Mouse (Mus musculus) left cerebral cortex, postnatal 25 days (tissue): ENCODE measurements around the gene Otp. TPM values are rescaled to one million over a fixed set of nuclear protein-coding genes. Genes with fewer than 3 reads are reported as not detected.

Experiments used
- DNase-seq, 2 experiments: peaks; one replicate each; pipeline ENCODE4 v3.0.0; 2022; ENCODE audit warnings: low spot score in 2 of 2, mixed read lengths in 1 of 2
- intact Hi-C: fragments of 180-260 bp; cut with DNase I; formaldehyde crosslinking; loops from one replicate; pipeline ENCODE4 v1.15.1; 2025
- total RNA-seq, 2 experiments: library from RNA; stranded (reverse); gene quantifications; 2 replicates each; pipeline ENCODE4 v1.2.3; 2021

The Otp gene
- total RNA-seq: under 1 TPM; 0.48 to 0.78 TPM

DNA sequence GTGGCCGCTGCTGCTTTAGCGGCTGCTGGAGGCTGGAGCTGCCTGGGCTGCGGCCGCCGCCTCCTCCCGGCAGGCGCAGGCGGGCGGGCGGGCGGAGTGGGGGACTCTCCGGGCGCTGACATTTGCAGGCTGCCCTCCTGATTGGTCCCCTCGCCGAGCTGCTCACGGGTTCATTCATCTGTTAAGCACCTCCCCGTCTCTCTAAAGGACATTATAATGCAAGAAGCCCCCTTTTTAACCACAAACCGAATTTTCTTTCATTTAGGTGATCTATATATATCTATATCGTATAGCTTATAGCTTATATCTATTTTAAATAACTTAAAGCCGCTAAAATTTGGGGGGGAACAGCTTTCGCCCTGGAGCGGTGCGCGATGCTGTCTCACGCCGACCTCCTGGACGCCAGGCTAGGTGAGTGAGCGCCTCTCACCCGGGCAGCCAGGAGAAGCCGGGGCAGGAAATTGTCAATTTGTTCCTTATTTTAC, at the start of gene Otp:
Gene Otp, plus strand, starts transcription at position 207 of the 485 bp plus-strand sequence.
- no peak for DNase-seq
- intact Hi-C loops: no loop called here

DNA sequence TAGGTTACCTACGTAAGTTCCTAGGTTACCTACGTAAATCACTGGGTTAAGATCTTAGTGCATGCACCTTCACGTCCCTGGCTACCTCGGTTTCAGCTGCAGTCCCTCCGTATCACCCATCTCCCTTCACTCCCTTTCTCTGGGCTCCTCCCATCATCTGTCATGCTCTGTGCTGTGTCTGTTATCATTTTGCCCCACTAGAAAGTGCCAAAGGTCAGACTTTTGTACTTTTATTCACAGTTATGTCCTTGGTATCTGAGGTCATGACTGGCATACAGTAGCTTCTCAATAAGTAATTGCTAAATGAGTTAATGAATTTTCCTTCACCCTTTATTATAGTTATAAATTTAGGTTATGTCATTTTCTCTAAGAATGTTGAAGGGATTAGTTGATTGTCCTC, 49.0 kb upstream of the Otp start:
- DNase-seq: no peak
- intact Hi-C loops: no loop called here

- intact Hi-C loops: no loop called here
- no peak for DNase-seq
These were observed 48.4 kb upstream of the Otp start for GRCm38 (mm10) chr13:94826986-94827385.

GRCm38 (mm10) chr13:94827847-94828246, 47.6 kb upstream of the Otp start:
- no peak for DNase-seq
- intact Hi-C loops: no loop called here

- intact Hi-C loops: no loop called here
- no peak for DNase-seq
These were observed 37.2 kb upstream of the Otp start for GRCm38 (mm10) chr13:94838047-94838720.

GRCm38 (mm10) chr13:94838756-94839337, 36.6 kb upstream of the Otp start:
- intact Hi-C loops: no loop called here
- peak in 1 of 2 experiments; percentile 45 for DNase-seq

DNA sequence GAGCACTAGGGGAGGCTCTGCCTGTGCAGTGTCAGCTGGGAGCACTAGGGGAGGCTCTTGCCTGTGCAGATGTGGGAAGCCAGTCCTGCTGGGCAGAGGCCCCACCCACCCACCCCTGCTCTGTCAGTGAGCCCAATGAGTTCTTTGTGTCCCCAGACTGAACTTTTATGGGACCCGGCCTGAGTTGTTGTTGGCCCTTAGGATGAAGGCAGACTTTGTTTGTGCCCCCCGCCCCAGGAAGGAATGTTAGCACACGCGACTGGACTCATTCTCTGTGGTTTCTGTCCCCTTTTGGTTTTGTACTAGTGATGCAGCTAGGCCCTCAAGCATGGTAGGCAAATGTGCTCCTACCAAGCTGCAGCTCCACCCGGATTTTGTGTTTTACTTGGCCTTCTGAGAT, 32.2 kb upstream of the Otp start:
- no peak for DNase-seq
- intact Hi-C loops: no loop called here

- DNase-seq: no peak
- intact Hi-C loops: no loop called here
These were observed 27.5 kb upstream of the Otp start for GRCm38 (mm10) chr13:94847870-94848269.

GRCm38 (mm10) chr13:94849351-94849750, 26.1 kb upstream of the Otp start:
- no peak for DNase-seq
- intact Hi-C loops: no loop called here

- no peak for DNase-seq
- intact Hi-C loops: no loop called here
These were observed 17.3 kb upstream of the Otp start for GRCm38 (mm10) chr13:94858016-94858575.

DNA sequence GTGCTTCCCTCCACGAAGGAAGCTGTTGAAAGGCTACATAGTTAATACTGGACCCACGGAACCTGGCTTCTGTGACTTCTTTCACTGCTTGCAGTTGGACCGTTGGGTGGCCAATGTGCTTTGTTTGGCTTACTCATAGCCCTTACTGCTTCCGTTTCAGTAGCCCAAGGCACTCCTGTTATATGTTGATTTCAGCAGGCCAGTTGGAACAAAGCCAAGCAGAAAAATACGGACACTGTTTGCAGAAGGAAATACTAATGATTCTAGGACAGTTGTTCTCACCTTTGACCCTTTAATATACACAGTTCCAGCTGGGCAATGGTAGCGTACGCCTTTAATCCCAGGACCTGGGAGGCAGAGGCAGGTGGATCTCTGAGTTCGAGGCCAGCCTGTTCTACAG, 16.1 kb upstream of the Otp start:
- no peak for DNase-seq
- intact Hi-C loops: no loop called here

- DNase-seq: no peak
- intact Hi-C loops: no loop called here
These were observed 12.7 kb upstream of the Otp start for GRCm38 (mm10) chr13:94862491-94863230.

DNA sequence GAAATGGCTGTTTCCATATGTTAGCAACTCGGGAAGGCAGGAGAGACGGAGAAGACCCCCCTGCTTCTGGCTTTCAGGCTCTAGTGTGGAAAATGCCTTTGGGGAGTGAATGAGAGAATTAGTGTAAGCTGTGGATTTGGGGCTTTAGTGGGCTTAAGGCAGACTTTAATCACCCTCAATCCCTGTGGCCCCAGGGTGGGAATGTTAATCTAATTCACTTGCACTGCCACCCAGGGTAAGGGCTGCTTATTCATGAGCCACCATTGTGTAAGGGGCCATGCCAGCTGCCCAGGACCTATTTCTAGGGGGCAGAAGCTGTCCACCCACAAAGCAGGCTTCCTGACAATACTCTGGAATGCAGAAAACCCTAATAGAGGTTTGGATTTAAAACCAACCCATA, 8.5 kb upstream of the Otp start:
- intact Hi-C loops: no loop called here
- DNase-seq: no peak

DNA sequence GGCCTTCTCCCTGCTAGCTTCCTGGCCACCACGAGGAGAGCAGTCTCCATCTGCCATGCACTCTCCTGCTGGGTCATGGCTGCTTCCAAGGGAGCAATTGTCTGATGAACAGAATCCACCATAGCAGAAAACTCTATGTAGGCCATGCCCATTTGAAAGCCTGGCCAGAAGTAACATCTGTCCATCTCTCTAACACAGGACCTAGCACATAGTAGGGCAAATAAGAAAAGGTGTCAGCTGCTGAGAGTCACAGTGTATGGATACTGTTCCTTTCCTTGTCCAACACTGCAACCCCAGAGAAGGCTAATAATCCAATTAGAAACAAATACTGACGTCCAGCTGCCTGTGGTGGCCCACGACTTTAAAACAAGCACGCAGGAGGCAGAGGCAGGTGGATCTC, 7.6 kb upstream of the Otp start:
- no peak for DNase-seq
- intact Hi-C loops: no loop called here

- DNase-seq: peak in 1 of 2 experiments; percentile 5
- intact Hi-C loops: no loop called here
These were observed 6.9 kb upstream of the Otp start for GRCm38 (mm10) chr13:94868478-94868950.

- intact Hi-C loops: no loop called here
- no peak for DNase-seq
These were observed 5.9 kb upstream of the Otp start for GRCm38 (mm10) chr13:94869541-94869940.

- intact Hi-C loops: loop anchor here (5.0 kb wide), 1 partner anchor 273 kb away; no protein-coding TSS in a partner anchor
- DNase-seq: no peak
These were observed 5.3 kb upstream of the Otp start for GRCm38 (mm10) chr13:94870071-94870460.

DNA sequence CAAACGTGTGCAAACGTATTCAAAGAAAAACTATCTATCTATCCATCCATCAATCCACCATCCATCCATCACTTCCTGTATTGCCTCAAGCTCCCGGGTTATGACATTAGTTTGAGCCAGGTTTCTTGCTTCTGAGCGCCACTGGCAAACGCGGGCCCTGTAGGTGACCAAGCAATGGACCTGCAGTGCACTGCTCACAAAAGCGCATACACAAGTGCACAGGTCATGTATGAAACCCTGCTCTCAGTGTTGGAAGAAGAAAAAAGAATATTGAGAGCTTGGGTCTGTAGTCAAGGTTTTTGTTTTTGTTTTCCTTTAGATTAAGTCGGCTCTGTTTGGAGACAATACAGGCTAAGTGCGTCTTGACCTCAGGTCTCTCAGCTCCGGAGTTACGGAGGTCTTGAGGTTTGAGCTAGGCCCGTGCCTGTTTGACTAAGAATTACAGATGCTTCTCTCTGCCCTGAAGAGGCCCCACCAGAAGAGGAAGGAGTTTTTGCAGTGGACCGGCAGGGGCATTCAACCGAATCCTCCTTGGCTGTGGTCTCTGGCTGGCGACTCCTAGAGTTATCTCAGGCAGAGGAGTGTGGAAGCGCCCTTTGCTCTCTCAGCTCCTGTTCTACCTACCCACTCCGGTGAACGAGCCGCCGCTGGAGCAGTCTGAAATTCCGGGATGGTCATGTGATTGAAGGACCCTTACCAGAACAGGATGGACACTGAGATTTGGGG, 4.8 kb upstream of the Otp start:
- intact Hi-C loops: loop anchor here (5.0 kb wide), 1 partner anchor 273 kb away; no protein-coding TSS in a partner anchor
- peak in 1 of 2 experiments; percentile 3 for DNase-seq

- DNase-seq: peak in 1 of 2 experiments; percentile 12
- intact Hi-C loops: loop anchor here (5.0 kb wide), 1 partner anchor 275 kb away; no protein-coding TSS in a partner anchor
These were observed 3.5 kb upstream of the Otp start for GRCm38 (mm10) chr13:94871806-94872320.
